Mouse (Mus musculus): Measurements from ENCODE around the gene Cdc14a. TPM values are rescaled to one million over a fixed set of nuclear protein-coding genes. Genes with fewer than 3 reads are reported as not detected.

Cdc14a gene
- polyA plus RNA-seq, 1 experiment from 2014 or later: 8.8 TPM

DNA sequence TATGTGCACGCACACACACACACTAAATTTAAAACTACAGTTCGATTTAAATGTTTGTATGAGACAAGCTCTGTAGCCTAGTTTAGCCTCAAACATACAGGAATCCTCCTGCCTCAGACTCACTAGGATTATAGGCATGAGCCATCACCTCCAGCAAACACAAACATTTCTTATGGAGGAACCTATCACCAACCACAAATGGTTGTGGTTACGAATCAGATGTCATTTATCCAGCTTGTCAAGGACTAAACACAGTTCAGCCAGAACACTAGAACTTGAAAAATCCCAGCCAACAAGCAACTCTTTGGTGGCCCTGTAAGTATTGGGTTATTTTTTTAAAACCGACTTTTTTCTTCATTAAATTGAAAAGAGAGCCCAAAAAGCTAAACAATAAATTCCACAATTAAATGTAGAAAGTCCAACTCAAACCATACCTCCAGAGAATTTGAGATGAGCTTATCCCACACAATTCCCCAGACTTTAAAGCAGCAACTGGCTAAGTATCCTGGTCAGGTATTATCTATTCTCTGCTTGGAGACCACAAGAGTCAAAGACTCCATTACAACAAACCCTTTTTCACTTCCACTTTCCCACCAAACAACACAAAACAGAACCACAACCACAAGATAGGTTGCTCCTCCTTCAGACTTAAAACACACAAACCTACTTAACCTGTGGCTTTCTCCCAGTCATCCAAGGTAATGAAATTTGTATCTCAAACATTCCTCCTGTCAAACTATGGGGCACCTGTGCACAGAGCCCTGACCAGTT, 10.7 kb downstream of the Cdc14a start:
- Histone ChIP-seq H3K9me3 (replicated peaks) (no peaks in the 10 kb centered on the region), H3K27ac (replicated peaks) (no peak overlapping the region), H3K9ac (no peak overlapping the region), H3K4me1 (peaks cover 5% of the 10 kb centered on the region), H3K27me3 (no peaks in the 10 kb centered on the region), H3K4me2 (replicated peaks) (no peak overlapping the region), H3K4me3 (replicated peaks) (no peak overlapping the region), H3K36me3 (peaks cover 21% of the 10 kb centered on the region)
- WGBS: 86% methylated on average over 4 of the region's 4 CpGs
- no peak for ATAC-seq (ENCODE audit: insufficient number of reproducible peaks, low FRiP score, low TSS enrichment, low read depth)

DNA sequence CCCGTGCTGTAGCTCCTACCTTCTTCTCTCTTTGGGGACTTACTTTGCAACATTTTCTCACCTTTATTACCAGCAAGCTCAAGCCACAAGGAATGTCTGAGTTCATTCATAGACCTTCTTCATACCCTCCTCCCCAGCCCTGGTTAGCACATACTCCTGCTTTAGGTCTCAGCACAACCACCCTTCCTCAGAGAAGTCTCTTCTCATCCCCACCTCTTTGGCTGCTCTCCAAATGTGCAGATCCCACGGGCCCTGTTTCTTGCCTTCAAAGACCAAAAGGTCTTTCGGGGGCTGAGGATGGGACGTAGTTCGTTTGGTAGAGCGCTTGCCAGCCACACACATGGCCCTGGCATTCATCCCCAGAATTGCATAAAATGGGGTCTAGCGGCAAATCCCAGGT, 13.8 kb downstream of the Cdc14a start:
- 46% methylated on average over 7 of the region's 7 CpGs for WGBS

GRCm38 (mm10) chr3:116409486-116409885, 14.3 kb downstream of the Cdc14a start:
- H3K4me2 ChIP-seq (replicated peaks): no peak overlapping the region
- H3K4me3 ChIP-seq (replicated peaks): no peak overlapping the region
- WGBS: 65% methylated on average over 8 of the region's 8 CpGs
- no peaks in the 10 kb centered on the region for H3K27me3 ChIP-seq
- H3K4me1 ChIP-seq: peaks cover 5% of the 10 kb centered on the region
- H3K36me3 ChIP-seq: no peaks in the 10 kb centered on the region
- H3K9me3 ChIP-seq (replicated peaks): no peaks in the 10 kb centered on the region
- ATAC-seq (ENCODE audit: insufficient number of reproducible peaks, low FRiP score, low TSS enrichment, low read depth): no peak
- H3K27ac ChIP-seq (replicated peaks): no peak overlapping the region
- no peak overlapping the region for H3K9ac ChIP-seq

More for the DNA sequence above, 13.8 kb downstream of the Cdc14a start:
- no peaks in the 10 kb centered on the region for H3K27me3 ChIP-seq
- no peak overlapping the region for H3K27ac ChIP-seq (replicated peaks)
- peaks cover 5% of the 10 kb centered on the region for H3K4me1 ChIP-seq
- H3K9ac ChIP-seq: no peak overlapping the region
- no peak for ATAC-seq (ENCODE audit: insufficient number of reproducible peaks, low FRiP score, low TSS enrichment, low read depth)
- no peak overlapping the region for H3K4me3 ChIP-seq (replicated peaks)
- no peak overlapping the region for H3K4me2 ChIP-seq (replicated peaks)
- no peaks in the 10 kb centered on the region for H3K9me3 ChIP-seq (replicated peaks)
- H3K36me3 ChIP-seq: peaks cover 5% of the 10 kb centered on the region

- no peak overlapping the region for H3K9ac ChIP-seq
- no peak overlapping the region for H3K27ac ChIP-seq (replicated peaks)
- no peaks in the 10 kb centered on the region for H3K27me3 ChIP-seq
- H3K4me1 ChIP-seq: peaks cover 5% of the 10 kb centered on the region
- H3K4me2 ChIP-seq (replicated peaks): no peak overlapping the region
- no peak for ATAC-seq (ENCODE audit: insufficient number of reproducible peaks, low FRiP score, low TSS enrichment, low read depth)
- no peaks in the 10 kb centered on the region for H3K9me3 ChIP-seq (replicated peaks)
- no peaks in the 10 kb centered on the region for H3K36me3 ChIP-seq
- WGBS: 82% methylated on average over 10 of the region's 10 CpGs
- H3K4me3 ChIP-seq (replicated peaks): no peak overlapping the region
Measured at GRCm38 (mm10) chr3:116408856-116409255, 15.0 kb downstream of the Cdc14a start.

DNA sequence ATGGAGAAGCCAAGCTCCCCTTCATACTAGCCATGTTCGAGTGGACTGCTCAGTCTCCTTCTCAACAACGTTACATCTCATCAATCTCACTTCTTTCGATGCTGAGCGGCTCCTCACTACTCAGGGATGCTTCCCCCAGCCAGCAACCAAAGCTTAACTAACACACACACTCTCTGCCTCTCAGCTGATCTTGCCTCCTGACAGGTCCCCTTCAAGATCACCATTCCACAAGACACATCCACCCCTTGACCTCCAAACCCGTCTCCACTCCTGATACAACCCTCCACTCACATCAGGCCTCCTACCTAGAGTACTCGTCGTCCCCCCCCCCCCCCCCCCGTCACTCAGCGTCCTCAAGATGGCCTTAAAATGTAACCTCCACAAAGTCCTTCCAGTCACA, 18.3 kb downstream of the Cdc14a start:
- Histone ChIP-seq H3K4me3 (replicated peaks) (no peak overlapping the region), H3K27me3 (no peaks in the 10 kb centered on the region), H3K9ac (no peak overlapping the region), H3K4me1 (peaks cover 5% of the 10 kb centered on the region), H3K27ac (replicated peaks) (no peak overlapping the region), H3K4me2 (replicated peaks) (no peak overlapping the region), H3K36me3 (no peaks in the 10 kb centered on the region), H3K9me3 (replicated peaks) (no peaks in the 10 kb centered on the region)
- no peak for ATAC-seq (ENCODE audit: insufficient number of reproducible peaks, low FRiP score, low TSS enrichment, low read depth)
- 76% methylated on average over 9 of the region's 9 CpGs for WGBS

- H3K4me2 ChIP-seq (replicated peaks): no peak overlapping the region
- no peaks in the 10 kb centered on the region for H3K27me3 ChIP-seq
- H3K9ac ChIP-seq: no peak overlapping the region
- no peaks in the 10 kb centered on the region for H3K9me3 ChIP-seq (replicated peaks)
- ATAC-seq (ENCODE audit: insufficient number of reproducible peaks, low FRiP score, low TSS enrichment, low read depth): no peak
- no peak overlapping the region for H3K4me3 ChIP-seq (replicated peaks)
- peaks cover 9% of the 10 kb centered on the region; the same call in 1 of the 2 replicates for H3K4me1 ChIP-seq
- H3K36me3 ChIP-seq: no peaks in the 10 kb centered on the region
- 86% methylated on average over 11 of the region's 11 CpGs for WGBS
- H3K27ac ChIP-seq (replicated peaks): no peak overlapping the region
Measured at GRCm38 (mm10) chr3:116401436-116401835, 22.4 kb downstream of the Cdc14a start.

DNA sequence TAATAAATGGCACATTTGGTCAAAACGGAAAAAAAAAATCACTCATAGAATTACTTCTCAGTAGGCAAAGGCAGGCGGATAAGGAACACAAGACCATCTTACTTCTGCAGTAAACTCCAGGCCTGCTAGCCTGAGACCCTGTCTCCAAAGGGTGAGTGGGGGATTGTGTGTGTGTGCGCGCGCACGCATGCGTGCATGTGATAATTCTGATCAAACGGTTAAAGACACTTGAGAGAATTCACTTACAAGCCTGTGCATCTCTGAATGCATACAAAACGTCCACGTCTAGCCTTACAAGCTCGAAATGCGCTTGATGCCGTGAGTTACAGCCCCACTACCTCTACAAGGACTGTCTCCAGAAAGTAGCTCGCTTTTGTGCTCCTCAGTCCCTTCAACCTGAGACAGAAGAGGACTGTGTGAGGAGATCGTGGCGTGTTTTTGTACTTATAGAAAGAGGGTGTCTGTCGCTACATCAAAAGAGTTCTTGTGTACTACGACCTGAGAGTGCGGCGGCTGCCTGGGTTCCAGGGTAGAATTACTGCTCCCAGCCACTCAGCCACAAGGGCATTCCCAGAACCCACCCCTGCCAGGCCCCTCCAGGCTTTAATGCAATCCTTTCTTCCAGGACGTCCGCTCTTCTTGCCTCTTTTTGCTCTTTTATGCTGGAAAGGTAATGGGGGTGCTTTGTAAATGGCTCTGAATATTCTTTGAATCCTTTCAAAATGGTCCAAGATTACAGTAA, 24.3 kb downstream of the Cdc14a start:
- ATAC-seq (ENCODE audit: insufficient number of reproducible peaks, low FRiP score, low TSS enrichment, low read depth): no peak
- no peak overlapping the region for H3K4me3 ChIP-seq (replicated peaks)
- no peaks in the 10 kb centered on the region for H3K9me3 ChIP-seq (replicated peaks)
- no peaks in the 10 kb centered on the region for H3K36me3 ChIP-seq
- H3K4me2 ChIP-seq (replicated peaks): no peak overlapping the region
- peaks cover 11% of the 10 kb centered on the region; the same call in 1 of the 2 replicates for H3K4me1 ChIP-seq
- H3K27ac ChIP-seq (replicated peaks): no peak overlapping the region
- WGBS: 49% methylated on average over 22 of the region's 22 CpGs
- H3K27me3 ChIP-seq: no peaks in the 10 kb centered on the region
- H3K9ac ChIP-seq: no peak overlapping the region

- Histone ChIP-seq H3K9ac (no peak overlapping the region), H3K36me3 (no peaks in the 10 kb centered on the region), H3K4me1 (peaks cover 11% of the 10 kb centered on the region; the same call in 1 of the 2 replicates), H3K27me3 (no peaks in the 10 kb centered on the region), H3K9me3 (replicated peaks) (no peaks in the 10 kb centered on the region), H3K4me2 (replicated peaks) (no peak overlapping the region), H3K27ac (replicated peaks) (no peak overlapping the region), H3K4me3 (replicated peaks) (no peak overlapping the region)
- 87% methylated on average over 10 of the region's 10 CpGs for WGBS
- no peak for ATAC-seq (ENCODE audit: insufficient number of reproducible peaks, low FRiP score, low TSS enrichment, low read depth)
Measured at GRCm38 (mm10) chr3:116398543-116398942, 25.3 kb downstream of the Cdc14a start.

GRCm38 (mm10) chr3:116397976-116398375, 25.9 kb downstream of the Cdc14a start:
- Histone ChIP-seq H3K4me3 (replicated peaks) (no peak overlapping the region), H3K4me2 (replicated peaks) (no peak overlapping the region), H3K36me3 (no peaks in the 10 kb centered on the region), H3K4me1 (peaks cover 11% of the 10 kb centered on the region; the same call in 1 of the 2 replicates), H3K27ac (replicated peaks) (no peak overlapping the region), H3K9ac (no peak overlapping the region), H3K27me3 (no peaks in the 10 kb centered on the region), H3K9me3 (replicated peaks) (no peaks in the 10 kb centered on the region)
- 80% methylated on average over 7 of the region's 7 CpGs for WGBS
- ATAC-seq (ENCODE audit: insufficient number of reproducible peaks, low FRiP score, low TSS enrichment, low read depth): no peak

DNA sequence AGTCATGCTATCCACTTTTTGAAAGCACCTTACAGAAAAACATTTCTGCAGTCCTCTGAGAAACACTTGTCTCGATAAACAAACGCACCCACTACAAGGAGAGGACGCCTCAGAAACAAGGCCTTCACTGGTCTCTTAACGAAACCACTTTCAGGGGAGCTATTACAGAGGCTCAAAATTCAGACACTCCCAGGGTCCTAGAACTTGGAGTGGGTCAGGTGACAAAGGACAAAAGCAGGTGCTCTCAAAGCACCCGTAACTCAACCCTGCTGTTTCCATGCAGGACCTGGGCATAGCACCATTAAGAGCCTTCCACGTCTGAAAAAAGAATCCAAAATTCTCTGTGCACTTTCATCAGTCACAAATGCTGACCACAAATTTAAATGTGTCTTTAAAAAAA, 26.5 kb downstream of the Cdc14a start:
- Histone ChIP-seq H3K27me3 (no peaks in the 10 kb centered on the region), H3K36me3 (no peaks in the 10 kb centered on the region), H3K4me2 (replicated peaks) (no peak overlapping the region), H3K27ac (replicated peaks) (no peak overlapping the region), H3K4me1 (peaks cover 11% of the 10 kb centered on the region; the same call in 1 of the 2 replicates), H3K9ac (no peak overlapping the region), H3K4me3 (replicated peaks) (no peak overlapping the region), H3K9me3 (replicated peaks) (no peaks in the 10 kb centered on the region)
- WGBS: 86% methylated on average over 6 of the region's 6 CpGs
- ATAC-seq (ENCODE audit: insufficient number of reproducible peaks, low FRiP score, low TSS enrichment, low read depth): no peak

DNA sequence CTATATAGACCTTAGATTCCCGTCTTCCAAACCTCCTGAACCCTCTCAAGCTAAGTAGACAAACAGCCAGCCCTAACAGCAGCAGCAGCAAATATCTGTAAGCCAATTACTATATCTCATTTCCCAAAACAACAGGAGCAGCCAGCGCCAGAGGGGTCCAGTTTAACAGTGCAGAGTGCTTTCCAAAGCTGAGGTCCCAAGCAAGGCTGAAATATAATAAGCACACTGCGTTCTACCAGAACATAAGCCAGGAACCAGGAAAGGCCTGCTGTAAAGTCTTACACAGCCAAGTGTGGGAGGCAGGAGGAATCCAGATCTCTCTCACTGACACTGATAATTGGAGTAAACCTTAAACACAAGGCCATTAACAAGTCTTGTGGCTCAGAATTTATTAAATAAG, 27.3 kb downstream of the Cdc14a start:
- WGBS: 68% methylated on average over 3 of the region's 3 CpGs
- no peaks in the 10 kb centered on the region for H3K27me3 ChIP-seq
- H3K36me3 ChIP-seq: no peaks in the 10 kb centered on the region
- no peak overlapping the region for H3K4me3 ChIP-seq (replicated peaks)
- H3K27ac ChIP-seq (replicated peaks): no peak overlapping the region
- no peak overlapping the region for H3K4me2 ChIP-seq (replicated peaks)
- ATAC-seq (ENCODE audit: insufficient number of reproducible peaks, low FRiP score, low TSS enrichment, low read depth): no peak
- H3K9me3 ChIP-seq (replicated peaks): no peaks in the 10 kb centered on the region
- H3K4me1 ChIP-seq: peaks cover 11% of the 10 kb centered on the region; the same call in 1 of the 2 replicates
- H3K9ac ChIP-seq: no peak overlapping the region

Measured in embryonic facial prominence, embryonic 15.5 days (tissue).